Mouse (Mus musculus) splenic B cell, adult 2 months (primary cell): ENCODE measurements around the gene Pnliprp2.

ENCODE experiments used
- DNase-seq: peaks from one replicate; pipeline ENCODE4 v3.0.0-alpha.2; 2011; ENCODE audit warnings: low read depth, low spot score
- H3K27me3 ChIP-seq: 2 replicates; pipeline ENCODE4 v1.6.1; 2012; ENCODE audit warnings: mild to moderate bottlenecking, low read length, moderate library complexity, mixed read lengths; ENCODE audit not compliant: control insufficient read depth, poor library complexity, insufficient read depth, severe bottlenecking
- H3K36me3 ChIP-seq: 2 replicates; pipeline ENCODE4 v1.6.1; 2012; ENCODE audit warnings: mild to moderate bottlenecking, low read length, moderate library complexity, mixed read lengths; ENCODE audit not compliant: control insufficient read depth, poor library complexity, insufficient read depth, severe bottlenecking

The Pnliprp2 gene

DNA sequence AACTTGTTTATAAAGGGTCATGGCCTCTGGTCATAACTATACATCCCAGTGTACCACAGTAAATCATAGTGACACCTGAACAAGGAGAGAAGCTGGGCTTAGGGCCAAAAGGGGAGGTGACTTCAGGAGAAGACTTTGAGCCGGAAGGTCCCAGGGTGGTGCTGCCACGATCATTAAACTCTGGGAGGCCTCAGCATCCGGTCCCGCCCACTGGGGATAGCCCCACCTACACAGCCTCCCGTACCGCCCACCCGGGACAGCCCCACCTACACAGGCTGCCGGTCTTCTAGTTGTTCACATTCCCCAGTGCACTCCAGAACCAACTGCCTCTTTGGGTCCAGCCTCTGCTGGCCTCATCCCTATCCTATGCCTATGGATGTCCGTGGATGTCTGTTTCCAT lies at the start of gene Pnliprp2:
Pnliprp2 (plus strand) TSS at position 297 of the 400 bp plus-strand sequence.
- no peak for DNase-seq
- H3K27me3 ChIP-seq: no peaks in the 10 kb centered on the region

GRCm38 (mm10) chr19:58717925-58718324 lies 41.6 kb upstream of the Pnliprp2 start:
- DNase-seq: no peak
- H3K36me3 ChIP-seq: no peaks in the 10 kb centered on the region
- H3K27me3 ChIP-seq: no peaks in the 10 kb centered on the region

More for the DNA sequence above, at the start of gene Pnliprp2:
- no peaks in the 10 kb centered on the region for H3K36me3 ChIP-seq

DNA sequence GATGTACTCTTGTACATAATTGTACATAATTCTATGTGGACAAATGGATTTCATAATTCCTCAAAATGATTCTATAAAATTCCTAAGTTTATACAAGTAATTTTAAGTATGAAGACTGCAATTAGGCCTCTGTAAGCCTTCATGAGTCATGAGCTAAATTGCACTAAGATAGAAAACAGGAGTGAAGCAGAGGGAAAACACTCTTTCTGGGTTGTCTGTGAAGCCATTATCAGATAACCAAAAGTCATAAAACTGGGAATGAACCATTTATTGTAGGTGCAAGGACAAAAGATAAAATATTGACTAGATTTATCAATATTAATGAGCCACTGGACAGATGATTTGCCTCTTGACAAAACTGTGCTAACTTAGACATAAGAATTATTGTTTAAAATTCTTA lies 39.1 kb upstream of the Pnliprp2 start:
- no peak for DNase-seq
- no peaks in the 10 kb centered on the region for H3K27me3 ChIP-seq
- no peaks in the 10 kb centered on the region for H3K36me3 ChIP-seq

DNA sequence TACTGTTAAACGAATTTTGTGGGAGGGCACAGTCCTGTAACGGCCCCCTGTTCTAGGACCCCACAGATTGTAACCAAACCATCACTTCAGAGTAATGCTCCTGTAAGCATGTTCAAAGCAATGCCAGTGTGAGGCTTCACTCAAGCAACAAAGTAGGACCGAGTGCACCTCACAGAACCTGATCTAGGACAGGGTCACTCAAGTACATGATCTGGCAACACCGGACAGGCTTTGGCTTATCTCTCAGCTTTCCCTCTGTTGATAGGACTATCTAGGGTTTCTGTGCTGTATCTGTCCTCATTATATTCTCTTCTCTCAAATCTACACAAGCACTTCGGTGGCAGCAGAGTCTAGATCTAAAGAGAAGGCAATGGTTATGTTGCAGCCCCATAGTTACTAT lies 33.0 kb upstream of the Pnliprp2 start:
- H3K27me3 ChIP-seq: no peaks in the 10 kb centered on the region
- no peak for DNase-seq
- no peaks in the 10 kb centered on the region for H3K36me3 ChIP-seq

- H3K36me3 ChIP-seq: no peaks in the 10 kb centered on the region
- no peaks in the 10 kb centered on the region; the same call in 1 of the 2 replicates for H3K27me3 ChIP-seq
- no peak for DNase-seq
These were observed 31.8 kb upstream of the Pnliprp2 start for GRCm38 (mm10) chr19:58727756-58728155.

DNA sequence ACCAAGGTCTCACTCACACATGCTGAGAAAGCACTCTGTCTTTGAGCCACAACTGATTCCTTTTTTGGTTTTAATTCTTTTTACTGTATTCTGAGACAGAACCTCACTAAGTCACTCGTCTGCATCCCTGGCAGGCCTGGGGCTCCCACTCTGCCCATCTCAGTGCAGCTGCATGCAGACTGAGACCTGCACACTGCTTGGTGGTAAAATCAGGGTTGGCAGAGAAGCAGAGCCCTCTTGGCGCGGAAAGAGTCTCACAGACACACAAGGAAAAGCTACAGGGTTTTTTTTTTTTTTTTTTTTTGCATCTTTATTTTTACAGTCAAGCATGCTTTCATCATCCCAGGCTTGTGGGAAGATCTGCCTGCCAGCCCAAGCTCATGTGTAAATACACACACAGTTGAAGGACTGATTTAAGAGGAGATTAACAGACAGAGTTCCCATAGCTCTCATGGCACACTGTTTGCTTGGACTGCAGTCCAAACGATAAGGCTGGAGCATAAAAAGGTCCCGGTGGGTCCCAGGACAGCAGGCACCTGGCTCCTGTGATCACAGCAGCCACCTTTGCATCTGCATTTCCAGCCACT lies 31.0 kb upstream of the Pnliprp2 start, which contains the start of gene Pnliprp1:
Pnliprp1 (plus strand) TSS at position 443 of the 587 bp plus-strand sequence.
- DNase-seq: no peak
- Histone ChIP-seq H3K27me3 (no peaks in the 10 kb centered on the region; the same call in 1 of the 2 replicates), H3K36me3 (no peaks in the 10 kb centered on the region)

GRCm38 (mm10) chr19:58733216-58733615 lies 26.3 kb upstream of the Pnliprp2 start:
- DNase-seq: no peak
- H3K27me3 ChIP-seq: no peaks in the 10 kb centered on the region; the same call in 1 of the 2 replicates
- no peaks in the 10 kb centered on the region for H3K36me3 ChIP-seq

DNA sequence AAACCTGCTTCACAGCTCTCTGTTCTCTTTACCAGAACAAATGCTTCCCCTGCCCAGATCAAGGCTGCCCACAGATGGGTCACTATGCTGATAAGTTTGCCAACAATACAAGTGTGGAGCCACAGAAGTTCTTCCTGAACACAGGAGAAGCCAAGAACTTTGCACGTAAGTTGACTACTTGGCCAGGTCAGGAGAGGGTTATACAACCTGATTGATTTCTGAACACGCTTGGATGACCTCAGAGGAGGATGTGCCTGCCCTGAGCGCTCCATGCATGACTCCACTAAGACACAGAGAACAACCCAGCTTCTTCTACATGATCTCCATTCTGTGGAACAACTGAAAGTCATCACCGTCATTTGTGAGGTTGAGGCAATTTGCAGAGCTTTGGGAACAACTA lies 21.4 kb upstream of the Pnliprp2 start:
- DNase-seq: no peak
- Histone ChIP-seq H3K27me3 (no peaks in the 10 kb centered on the region), H3K36me3 (no peaks in the 10 kb centered on the region)

GRCm38 (mm10) chr19:58741036-58741435 lies 18.5 kb upstream of the Pnliprp2 start:
- H3K27me3 ChIP-seq: no peaks in the 10 kb centered on the region
- H3K36me3 ChIP-seq: no peaks in the 10 kb centered on the region
- no peak for DNase-seq

DNA sequence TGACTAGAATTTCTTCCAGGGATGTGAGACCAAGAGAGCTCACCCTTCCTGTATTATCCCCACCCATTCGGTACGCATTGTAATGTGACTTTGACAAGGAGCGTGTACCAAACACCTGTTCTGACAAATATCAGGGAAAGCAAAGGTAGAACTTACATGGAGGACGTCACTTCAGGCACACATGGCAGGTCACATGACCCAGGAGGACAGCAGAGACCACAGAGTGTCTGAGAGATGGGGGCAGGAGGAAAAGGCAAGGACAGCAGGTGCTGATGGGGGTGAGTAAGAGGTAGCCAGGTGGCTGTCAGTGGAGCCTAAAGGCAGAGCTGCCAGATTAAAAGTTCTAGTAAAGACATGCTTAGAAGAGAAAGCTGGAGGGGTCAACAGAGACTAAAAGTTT lies 16.8 kb upstream of the Pnliprp2 start:
- H3K27me3 ChIP-seq: no peaks in the 10 kb centered on the region
- no peak for DNase-seq
- no peaks in the 10 kb centered on the region for H3K36me3 ChIP-seq

DNA sequence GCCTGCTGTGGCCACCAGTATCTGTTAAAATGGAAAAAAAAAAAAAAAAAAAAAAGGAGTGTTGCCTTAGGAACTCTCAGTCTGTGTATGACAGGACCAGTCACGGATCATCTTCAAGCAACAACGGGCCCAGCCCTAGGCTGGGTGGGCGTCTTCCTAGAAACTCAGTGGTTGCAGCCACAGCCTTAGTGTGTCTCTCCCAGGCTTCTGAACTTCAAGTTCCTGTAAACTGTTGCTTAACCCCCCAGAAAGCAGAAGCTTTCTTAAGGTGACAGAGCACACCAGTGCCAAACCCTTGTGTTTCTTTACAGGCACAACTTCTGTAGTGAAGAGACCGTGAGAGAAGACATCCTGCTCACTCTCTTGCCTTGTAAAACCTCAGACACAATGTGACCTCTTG lies 15.8 kb upstream of the Pnliprp2 start:
- no peaks in the 10 kb centered on the region for H3K36me3 ChIP-seq
- no peak for DNase-seq
- H3K27me3 ChIP-seq: no peaks in the 10 kb centered on the region

DNA sequence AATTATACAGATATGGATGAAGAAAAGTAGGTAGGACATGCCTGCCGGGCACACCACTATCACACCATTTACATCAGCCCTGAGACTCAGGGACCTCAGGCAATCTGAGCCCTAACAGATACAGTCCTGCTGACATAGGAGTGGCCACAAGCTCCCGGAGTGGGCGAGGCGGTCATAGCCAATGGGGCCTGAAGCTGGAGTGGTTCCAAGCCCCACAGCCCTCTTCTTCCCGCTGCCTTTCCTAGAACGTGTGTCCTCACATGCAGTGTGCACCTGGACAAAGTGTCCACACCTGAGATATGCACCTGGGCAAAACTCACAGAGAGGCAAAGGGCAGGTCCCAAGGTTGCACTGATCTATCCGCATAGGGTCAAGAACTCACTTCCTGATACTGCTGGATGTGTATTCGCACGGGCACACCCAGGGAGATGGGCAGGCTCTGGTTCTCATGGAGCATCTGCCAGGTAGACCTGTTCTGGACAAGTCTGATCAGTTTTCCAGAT lies 12.0 kb upstream of the Pnliprp2 start:
- DNase-seq: no peak
- Histone ChIP-seq H3K36me3 (no peaks in the 10 kb centered on the region), H3K27me3 (no peaks in the 10 kb centered on the region)

GRCm38 (mm10) chr19:58750822-58751221 lies 8.7 kb upstream of the Pnliprp2 start:
- H3K27me3 ChIP-seq: no peaks in the 10 kb centered on the region

DNA sequence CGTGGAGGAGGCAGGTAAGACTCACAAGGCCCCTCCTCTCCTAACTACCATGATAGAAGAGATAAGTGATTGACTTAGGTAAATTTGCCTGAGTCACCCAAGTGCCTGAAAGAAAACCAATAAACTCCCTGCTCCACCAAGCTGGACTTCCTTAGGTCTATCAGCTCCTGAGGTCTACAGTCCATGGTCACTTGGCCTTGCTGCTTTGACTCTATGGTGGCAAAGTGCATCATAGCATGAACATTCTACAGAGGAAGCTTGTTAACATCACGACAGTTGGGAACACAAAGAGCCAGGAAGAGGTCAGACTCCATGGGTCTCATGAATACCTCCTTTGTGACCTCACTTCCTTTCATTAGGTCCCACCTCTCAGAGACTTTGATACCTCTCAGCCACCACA lies 8.0 kb upstream of the Pnliprp2 start:
- no peaks in the 10 kb centered on the region for H3K27me3 ChIP-seq
- no peaks in the 10 kb centered on the region for H3K36me3 ChIP-seq
- no peak for DNase-seq

More at GRCm38 (mm10) chr19:58750822-58751221, 8.7 kb upstream of the Pnliprp2 start:
- H3K36me3 ChIP-seq: no peaks in the 10 kb centered on the region
- DNase-seq: no peak

GRCm38 (mm10) chr19:58758871-58759270 lies 648 bp upstream of the Pnliprp2 start:
- Histone ChIP-seq H3K36me3 (no peaks in the 10 kb centered on the region), H3K27me3 (no peaks in the 10 kb centered on the region)
- DNase-seq: no peak

GRCm38 (mm10) chr19:58762316-58762715 lies 2.8 kb downstream of the Pnliprp2 start:
- no peak for DNase-seq
- Histone ChIP-seq H3K27me3 (no peaks in the 10 kb centered on the region), H3K36me3 (no peaks in the 10 kb centered on the region)
